Mouse (Mus musculus) CD4-positive helper T cell, adult 2 months (primary cell): ENCODE results near the gene Zfp874a.
"Not testable (repeated sequence)": the region's sequence is repeated elsewhere in the genome, so short reads cannot be mapped to it uniquely, and the experiment has no call there.

Experiments used
- DNase-seq: peaks from one replicate; pipeline ENCODE4 v3.0.0-alpha.2; 2012; ENCODE audit warnings: low read depth, missing footprints, low spot score

Zfp874a gene

DNA sequence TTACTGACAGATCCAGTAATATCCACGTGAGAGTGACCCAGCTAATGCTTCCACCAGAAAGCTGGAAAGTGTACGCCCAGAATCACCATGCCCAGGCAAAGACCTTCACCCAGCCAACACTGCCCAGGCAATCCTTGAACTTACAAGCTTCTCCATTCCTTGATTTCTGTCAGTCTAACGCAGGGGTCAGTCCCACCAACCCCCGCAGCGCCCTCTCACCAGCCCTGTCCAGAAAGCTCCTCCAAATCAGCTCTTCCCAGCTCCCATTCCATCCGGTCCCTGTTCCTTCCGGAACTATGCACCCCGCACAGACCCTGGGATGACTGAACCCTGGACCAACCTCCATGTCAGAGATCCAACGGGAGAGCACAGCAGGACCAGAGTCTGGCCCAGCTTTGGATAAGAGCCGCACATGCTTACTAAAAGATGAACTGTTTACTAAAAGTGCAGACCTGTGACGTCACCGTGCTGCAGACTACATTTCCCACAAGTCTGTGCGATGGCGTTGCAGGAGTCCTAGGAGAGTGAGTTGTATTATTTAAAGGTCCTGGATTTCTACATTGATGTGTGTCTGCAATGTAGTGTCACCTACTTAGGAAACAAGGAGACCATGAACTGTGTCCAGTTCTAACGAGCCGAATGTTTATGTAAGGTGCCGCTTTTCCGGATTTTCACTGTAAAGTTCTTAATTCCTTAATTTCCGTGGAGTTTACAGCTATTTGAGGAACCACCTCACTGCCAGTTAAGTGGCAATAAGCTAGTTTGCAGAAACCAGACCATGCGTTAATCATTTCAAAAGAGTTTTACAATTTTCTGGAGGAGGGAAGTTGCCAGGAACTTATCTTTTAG is at the start of gene Zfp874a:
Gene Zfp874a, minus strand, starts transcription at position 453 of the 849 bp plus-strand sequence.
- DNase-seq: peak; percentile 89

DNA sequence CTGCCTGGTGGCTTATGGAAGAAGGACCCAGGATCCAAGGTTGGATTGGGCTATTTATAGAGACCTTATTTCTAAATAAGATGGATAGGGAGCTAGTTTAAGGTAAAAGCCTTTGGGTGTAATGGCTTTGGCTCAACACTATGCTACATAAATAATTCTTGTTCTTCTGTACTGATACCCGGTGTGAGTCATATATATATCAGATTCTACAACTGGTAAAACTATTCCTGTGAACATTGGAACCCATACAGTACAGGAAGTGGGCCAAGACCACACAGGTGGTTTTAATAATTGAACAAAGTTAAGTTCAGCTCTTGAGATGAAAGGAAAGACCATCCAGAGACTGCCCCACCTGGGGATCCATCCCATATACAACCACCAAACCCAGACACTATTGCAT is 49.5 kb upstream of the Zfp874a start:
- no peak for DNase-seq

DNA sequence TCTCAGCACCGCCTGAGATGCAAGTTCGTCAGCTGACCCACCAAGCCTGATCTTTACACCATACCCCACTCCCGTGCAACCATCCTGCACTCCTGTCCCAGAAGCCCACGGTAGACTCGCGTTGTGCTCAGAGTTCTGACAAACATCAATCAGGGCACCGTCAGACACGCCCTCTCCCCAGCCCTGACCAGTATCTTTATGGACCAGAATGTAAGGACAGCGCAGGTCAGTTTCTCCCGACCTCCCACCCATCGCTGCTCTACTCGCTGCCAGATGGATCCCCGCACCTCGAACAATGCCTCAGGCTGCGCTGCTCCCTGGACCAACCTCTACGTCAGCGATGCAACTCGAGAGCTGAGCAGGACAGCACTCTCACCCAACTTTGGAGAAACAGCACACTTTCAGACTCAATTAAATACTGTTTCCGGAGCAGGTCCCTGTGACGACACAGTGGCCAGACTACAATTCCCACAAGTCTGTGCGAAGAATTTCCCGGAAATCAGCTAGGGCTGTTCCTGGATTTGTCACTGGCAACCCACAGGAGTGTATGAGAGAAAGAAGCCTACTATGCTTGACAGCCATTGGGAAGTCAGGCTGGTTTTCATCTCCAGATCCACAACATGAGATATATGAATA is 48.8 kb upstream of the Zfp874a start, which contains the start of gene Zfp58:
Gene Zfp58, minus strand, starts transcription at position 472 of the 636 bp plus-strand sequence.
- peak; percentile 87 for DNase-seq

DNA sequence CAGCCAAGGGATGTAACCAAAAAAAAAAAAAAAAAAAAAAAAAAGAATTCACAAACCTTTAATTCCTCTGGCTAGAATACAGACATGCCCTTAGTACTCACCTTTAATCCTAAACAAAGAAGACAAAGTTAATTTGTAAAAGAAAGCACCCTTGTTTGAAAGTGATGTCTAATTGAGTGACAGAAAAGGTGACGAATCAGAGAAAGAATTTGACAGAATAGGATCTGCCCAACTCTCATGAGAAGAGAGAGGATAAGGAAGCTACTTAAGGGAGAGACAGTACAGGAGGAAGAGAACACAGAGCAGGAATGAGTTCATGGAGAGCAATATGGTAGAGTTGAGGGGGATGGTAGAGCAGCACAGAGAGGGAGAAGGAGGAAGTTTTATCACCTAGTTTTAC is 44.2 kb upstream of the Zfp874a start:
- no peak for DNase-seq

DNA sequence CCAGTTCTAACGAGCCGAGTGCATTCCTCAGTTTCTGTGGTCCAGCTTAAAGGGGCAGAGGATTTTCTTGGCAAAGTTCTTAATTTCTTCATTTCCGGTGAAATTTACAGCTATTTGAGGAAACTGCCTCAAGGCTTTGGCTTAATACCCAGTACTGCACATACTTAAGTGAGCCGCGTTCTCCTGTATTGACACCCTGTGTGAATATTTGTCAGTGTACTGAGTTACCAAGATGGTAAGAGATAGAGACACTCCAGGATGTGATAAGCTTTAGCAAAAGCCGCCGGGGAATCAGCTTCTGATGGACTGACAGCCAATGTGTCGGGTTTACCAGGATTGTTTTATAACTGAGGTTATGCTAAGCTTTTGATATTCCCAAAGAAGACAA is 33.0 kb upstream of the Zfp874a start:
- no peak for DNase-seq

DNA sequence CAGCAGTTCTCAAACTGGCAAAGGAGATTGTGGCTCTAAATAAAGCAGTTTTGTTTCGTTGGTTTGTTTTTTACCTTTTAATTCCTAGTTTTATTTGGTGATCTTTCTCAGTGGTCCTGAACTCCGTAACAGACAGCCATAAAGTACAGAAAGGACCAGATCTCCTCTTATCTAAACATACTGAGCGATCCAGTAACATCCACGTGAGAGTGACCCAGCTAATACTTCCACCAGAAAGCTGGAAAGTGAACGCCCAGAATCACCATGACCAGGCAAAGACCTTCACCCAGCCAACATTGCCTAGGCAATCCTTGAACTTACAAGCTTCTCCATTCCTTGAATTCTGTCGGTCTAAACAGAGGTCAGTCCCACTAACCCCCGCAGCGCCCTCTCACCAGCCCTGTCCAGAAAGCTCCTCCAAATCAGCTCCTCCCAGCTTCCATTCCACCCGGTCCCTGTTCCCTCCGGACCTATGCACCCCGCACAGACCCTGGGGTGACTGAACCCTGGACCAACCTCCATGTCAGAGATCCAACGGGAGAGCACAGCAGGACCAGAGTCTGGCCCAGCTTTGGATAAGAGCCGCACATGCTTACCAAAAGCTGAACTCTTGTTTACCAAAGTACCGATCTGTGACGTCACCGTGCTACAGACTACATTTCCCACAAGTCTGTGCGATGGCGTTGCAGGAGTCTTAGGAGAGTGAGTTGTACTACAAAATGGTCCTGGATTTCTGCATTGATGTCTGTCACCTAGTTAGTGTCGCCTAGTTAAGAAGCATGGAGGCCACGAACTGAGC is 32.4 kb upstream of the Zfp874a start, which contains the start of gene Zfp874b:
Gene Zfp874b, minus strand, starts transcription at position 634 of the 799 bp plus-strand sequence.
- DNase-seq: peak; percentile 92

DNA sequence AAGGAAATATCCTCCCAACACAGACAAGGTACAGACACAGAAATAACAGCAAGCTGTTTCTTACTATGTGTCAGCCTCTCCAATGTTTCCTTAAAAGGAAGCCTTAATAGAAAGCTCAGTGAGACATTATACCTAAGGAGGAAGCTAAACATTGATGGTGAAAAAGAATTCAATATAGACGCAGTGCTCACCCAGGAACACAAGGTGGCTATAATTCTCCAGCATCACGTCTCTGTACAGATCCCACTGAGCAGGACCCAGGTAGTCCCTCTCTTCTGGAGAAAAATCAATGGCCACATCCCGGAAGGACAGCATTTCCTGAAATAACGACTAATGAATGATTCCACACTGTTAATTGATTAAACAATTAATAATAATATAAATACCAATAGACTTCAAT is 30.1 kb upstream of the Zfp874a start:
- DNase-seq: no peak

DNA sequence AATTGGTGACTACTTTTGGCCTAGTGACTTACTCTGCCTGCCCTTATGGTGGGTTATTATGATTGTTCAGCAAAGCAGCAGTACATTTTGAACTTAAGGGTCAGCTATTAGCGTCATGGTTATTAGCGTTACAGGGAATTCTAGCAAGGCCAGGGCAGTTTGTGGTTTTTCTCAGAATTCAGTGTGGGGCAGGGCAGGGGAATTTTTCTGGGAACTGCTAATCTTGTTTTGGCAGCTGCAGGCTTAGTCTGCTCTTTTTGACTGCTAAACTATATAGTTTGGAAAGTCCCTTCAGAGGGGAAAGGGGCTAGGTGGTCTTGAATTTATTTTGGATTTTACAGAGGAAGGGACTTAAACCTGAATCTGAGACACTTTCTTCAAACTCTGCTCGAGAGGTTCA is 17.9 kb upstream of the Zfp874a start:
- DNase-seq: no peak

DNA sequence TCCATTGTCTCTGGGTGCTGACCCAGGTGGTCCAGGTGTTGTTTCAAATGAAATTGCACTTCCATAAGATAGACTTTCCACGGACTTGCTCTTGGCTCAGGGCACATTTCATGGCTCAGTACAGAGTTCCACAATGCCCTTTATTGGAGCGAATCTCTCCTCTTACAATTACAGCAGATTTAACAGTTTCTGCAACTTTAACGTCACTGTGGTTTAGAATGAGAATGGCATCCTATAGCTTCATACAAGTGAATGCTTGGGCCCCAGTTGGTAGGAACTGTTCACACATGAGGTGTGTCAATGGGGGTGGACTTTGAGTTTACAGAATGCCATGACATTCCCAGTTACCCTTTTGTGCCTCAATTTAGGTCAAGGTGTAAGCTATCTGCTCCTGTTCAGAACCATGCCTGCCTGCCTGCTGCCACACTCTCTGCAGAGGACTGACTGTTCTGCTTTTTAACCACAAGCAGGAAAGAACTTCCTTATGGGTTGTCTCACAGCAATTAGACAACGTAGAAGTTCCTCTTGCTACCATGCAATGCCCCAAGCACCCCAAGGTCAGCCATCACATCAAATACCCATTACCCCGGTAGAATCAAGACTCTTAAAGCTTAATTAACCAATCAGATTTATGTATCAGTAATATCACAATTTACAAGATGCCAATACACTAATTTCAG is 12.2 kb upstream of the Zfp874a start:
- not testable (repeated sequence) for DNase-seq

DNA sequence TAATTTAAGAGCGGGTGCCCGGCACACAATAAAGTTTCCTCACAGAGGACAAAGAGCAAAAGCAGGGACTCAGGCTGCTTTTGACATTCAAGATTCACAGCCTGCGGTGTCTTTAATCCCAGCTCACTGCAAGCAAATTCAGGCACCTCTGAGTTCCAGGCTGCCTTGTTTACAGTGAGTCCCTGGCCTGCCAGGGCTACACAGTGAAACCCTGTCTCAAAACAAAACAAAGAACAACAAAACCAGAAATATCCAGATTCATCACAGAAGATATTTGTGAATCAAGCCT is 541 bp upstream of the Zfp874a start:
- no peak for DNase-seq

DNA sequence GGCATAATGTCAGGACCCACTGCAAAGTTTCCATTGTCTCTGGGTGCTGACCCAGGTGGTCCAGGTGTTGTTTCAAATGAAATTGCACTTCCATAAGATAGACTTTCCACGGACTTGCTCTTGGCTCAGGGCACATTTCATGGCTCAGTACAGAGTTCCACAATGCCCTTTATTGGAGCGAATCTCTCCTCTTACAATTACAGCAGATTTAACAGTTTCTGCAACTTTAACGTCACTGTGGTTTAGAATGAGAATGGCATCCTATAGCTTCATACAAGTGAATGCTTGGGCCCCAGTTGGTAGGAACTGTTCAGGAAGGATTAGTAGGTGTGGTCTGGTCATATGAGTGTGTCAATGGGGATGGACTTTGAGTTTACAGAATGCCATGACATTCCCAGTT is 14.3 kb downstream of the Zfp874a start:
- DNase-seq: not testable (repeated sequence)

DNA sequence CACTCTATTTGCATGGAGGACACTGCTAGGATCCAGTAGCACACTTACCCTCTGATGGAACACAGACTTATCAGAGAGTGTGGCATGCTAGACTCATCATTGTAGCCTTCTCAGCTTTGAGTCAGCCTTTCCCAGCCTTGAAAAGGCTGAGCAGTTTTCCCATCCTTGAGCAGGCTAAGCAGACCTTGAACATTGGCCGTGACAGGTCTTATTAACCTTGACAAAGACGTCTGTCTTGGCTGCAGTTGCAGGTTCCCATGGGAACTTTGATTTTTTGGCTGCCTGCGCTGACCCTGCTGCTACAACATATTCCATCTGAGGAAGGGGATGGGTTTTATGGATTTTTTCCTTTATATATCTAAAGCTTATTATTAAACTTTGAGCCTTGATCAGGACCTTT is 23.3 kb downstream of the Zfp874a start:
- DNase-seq: no peak

DNA sequence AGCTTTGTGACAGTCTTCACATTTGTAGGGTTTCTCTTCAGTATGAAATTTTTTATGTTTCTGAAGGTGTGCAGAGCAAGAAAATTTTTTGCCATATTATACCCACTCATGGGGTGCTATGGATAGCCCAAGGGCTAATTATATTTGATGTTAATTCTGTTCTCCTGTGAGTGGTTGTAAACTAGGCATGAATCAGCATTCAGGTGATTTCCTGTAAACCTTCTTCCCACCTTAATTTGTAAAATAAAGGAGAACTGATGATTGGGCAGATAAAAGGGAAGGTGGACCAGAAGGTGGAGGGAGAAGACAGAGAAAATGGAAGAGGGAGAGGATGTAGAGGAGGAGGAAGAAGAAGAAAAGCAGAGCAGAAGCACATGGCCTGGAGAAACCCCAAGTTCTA is 25.7 kb downstream of the Zfp874a start:
- not testable (repeated sequence) for DNase-seq

DNA sequence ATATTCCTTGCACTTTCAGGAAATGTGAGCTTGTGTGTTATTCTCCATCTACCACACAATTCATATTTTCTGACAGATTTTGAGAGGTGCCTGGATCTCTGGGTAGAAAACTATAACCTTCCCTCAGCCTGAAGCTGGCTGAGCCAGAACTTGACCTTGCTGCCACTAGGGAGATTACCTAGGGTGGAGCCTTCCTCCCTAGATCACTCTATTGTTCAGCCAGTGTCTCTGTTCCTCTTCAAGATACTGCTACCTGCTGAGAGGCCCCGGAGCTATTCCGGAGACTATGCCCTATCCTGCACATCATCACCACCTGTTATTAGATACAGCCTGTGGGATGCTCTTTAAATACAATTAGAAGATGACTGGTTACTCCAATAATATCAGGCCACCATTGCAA is 28.9 kb downstream of the Zfp874a start:
- not testable (repeated sequence) for DNase-seq

DNA sequence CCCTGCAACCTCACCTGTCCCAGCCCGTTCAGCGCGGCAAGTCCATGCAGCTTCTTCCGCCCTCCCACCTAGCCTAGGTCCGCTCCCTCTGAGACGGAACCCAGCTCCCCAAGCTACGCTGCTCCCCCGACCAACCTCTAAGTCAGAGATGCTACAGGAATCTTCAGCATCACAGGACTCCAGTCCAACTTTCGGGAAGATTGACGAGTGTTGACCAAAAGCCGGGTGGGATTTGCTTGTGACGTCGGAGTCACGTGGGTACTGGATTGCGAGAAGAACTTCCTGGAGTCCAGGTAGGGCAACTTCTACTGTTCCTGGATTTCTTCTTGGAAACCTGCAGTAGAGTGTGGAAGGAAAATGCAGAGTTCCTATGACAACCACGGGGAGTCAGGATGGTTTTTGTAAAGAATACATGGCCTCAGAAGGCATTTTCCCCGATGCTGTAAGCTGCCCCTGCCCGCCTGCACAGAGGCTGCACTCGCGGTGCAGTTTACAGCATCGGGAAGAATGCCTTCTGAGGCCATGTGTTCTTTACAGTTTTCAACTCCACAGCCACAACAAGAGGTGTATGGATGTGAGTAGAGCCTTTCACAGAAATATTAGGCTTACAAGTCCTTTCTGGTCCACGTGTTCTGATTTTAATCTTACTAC is 30.1 kb downstream of the Zfp874a start, which contains the start of gene Zfp459:
Gene Zfp459, minus strand, starts transcription at position 212 of the 651 bp plus-strand sequence.
- DNase-seq: peak; percentile 61

DNA sequence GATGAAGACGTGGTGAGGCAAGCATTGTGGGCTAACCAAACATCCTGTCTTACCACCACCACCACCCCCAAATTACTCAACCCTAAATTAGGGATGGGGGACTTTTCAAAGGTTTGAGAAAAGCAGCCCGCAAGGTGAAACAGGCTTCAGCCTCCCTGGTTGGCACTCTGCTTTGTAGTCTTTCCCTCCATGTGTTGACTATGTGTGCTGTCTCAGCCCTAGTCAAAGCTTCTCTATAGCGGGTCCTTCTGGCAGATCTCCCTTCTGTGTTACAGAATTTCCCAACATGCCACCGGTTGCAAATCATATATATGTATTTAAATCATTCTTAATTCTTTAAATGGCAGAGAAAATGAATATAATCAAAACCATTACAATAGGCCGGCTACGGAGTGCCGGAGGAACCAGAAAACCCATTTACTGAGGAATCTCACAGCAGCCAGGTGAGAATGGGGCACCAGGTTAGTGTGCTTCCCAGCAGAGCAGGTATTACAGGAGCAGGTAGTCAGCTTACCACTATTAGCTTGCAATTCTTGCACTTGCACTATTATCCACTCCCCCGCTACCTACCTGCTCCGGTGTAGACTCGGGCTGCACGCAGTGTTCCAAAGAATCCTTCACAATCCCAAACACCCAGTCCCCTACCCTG is 30.7 kb downstream of the Zfp874a start:
- DNase-seq: peak; percentile 6

DNA sequence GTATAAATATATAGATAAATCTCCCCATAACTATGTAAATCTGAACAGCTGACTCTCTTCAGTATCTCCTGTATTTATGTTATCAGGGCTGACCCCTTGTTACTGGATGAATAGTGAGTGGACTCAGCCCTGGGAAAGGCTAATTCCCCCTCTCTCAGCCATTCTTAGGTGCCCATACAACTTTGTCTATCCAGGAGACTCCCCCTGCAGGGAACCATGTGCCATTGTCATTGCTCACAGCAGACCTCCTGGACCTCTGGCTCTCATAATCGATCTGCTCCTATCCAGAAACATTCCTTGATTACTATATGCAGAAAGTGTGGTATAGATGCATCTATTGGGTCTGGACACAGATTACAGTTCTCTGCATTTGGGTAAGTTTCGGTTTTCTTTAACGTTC is 34.6 kb downstream of the Zfp874a start:
- DNase-seq: no peak

DNA sequence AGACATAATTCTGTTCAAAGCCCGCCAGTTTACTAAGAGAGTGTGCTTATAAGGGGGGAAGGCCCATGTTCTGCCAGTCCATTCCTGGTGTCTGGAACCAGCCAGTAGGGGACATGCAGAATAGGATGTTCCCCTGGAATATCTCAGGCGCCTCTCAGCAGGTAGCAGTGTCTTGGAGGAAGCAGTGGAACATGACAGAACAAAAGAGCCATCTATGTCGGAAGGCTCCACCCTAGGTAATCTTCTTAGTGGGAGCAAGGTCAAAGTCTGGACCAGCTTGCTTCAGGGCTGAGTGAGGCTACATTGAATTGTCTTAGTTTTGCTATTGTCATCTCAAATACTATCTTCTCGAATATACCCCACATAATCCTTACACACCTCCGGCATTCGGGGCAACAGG is 35.7 kb downstream of the Zfp874a start:
- DNase-seq: no peak

DNA sequence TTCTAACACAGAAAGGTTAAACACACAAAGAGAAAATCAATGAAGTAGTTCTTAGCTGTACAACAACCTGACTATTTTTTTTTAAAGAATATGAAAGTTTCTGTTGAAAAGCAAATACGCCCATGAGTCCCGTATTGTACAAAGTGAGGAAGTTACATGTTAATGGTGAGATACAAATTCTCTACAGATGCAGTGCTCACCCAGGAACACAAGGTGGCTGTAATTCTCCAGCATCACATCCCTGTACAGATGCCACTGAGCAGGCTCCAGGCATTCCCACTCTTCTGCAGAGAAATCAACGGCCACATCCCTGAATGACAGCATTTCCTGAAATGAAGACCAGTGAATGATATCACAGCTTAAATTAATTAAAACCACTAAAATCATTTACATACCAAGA is 37.8 kb downstream of the Zfp874a start:
- DNase-seq: not testable (repeated sequence)

DNA sequence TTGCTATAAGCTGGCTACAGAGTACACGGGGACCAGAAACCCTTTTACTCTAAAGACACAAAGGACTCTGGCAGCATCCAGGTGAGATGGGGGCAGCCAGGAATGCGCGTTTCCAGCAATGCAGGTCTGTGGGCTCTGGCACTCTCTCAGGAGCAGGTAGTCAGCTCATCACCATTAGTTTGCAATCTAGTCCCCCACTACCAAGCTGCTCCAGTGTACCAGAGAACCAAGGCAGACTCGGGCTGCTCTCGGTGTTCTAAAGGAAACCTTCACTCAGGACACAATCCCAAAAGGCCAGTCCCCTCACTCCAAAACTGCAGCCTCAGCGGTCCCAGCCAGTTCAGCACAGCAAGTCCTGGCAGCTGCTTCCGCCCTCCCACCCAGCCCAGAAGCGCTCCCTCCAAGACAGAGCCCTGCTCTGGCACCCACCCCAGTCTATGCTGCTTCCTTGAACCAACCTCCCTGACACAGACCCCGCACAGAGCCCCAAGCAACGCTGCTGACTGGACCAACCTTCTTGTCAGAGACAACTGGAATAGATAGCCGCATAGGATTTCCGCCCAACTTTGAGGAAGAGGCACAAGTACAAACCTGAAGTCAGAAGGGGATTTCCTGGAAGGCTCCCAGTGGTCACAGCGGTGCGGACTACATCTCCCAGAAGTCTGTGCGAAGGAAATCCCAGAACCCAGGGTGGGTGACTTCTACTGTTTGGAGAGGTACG is 52.1 kb downstream of the Zfp874a start, which contains the start of gene Zfp429:
Gene Zfp429, minus strand, starts transcription at position 637 of the 721 bp plus-strand sequence.
- peak; percentile 88 for DNase-seq
